Mouse (Mus musculus): ENCODE measurements around the gene Slc2a5.

Slc2a5 gene

DNA sequence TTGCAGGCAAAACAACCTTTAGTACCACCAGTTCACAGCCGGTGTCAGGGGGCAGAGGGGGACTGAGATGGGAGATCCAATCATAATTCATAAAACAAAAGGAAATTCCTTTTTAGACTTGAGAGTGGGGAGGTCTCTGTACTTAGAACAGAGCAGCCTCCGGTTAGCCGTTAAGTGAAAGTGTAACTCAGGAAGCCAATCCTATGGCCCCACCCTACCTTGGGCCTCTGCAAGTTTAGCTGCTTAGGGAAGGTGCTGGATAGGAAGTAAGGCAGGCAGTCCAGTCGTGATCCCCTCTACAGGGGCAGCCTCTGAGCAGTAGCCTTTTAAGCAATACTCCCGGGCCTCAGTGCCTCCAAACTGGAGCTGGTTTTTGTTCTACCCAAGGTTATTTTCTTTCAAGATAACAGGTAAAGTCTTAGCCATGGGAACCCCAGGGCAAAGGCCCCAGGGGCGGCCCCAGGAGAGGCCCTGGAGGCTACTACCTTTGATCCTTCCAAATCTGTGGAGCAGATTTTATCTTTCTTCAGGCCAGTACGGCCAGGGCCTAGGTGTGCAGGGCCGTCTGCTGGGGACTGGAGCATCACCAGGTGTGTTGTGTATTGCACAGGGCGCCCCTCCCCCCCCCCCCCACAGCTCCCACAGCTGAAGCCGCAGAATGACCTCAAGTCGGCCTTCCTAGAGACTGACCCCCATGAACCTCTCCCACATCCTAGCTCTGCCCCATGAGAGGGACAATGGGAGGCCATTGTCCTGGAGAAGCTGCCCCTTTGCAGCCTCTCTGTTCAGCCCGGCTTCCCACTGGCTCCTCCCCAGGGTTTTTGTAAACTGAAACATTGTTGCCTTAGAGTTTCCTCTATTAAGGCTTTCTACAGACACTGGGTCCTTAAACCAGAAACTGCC lies 25.3 kb upstream of the Slc2a5 start:
- Histone ChIP-seq H3K4me1 (replicated peaks; ENCODE audit: low read depth, low read length) (peaks cover 29% of the 10 kb centered on the region), H3K27me3 (ENCODE audit: insufficient read depth, low read length) (peaks cover 40% of the 10 kb centered on the region), H3K4me3 (replicated peaks; ENCODE audit: low read length) (no peak overlapping the region), H3K9me3 (ENCODE audit: low read length) (no peaks in the 10 kb centered on the region), H3K36me3 (ENCODE audit: insufficient read depth, low read length) (no peaks in the 10 kb centered on the region)
- no peak for TF ChIP-seq CTCF (conservative IDR thresholded peaks at IDR 0.05; ENCODE audit: low read length)
- no peak for TF ChIP-seq POU5F1 (IDR thresholded peaks at IDR 0.05; ENCODE audit: borderline replicate concordance, low read length)
- TF ChIP-seq NANOG (IDR thresholded peaks at IDR 0.05; ENCODE audit: borderline replicate concordance, low read length) = no peak

DNA sequence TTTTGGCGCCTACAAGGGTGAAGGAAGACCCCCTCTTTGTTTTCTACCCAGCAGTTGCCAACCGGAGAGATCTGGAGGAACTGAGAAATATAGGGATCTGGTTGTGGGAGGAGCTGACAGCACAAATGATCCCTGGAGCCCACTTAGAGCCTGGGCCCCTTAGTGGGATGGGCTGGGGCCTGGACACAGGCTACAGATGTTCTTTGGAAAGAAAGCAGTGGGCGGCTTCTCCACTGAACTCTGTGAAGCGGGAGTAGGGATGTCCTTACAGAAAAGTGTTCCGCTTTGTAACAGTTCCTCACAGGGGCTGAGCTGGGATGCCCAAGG lies 24.7 kb upstream of the Slc2a5 start:
- H3K27me3 ChIP-seq (ENCODE audit: insufficient read depth, low read length) = peaks cover 34% of the 10 kb centered on the region
- TF ChIP-seq NANOG (IDR thresholded peaks at IDR 0.05; ENCODE audit: borderline replicate concordance, low read length) = no peak
- no peak for TF ChIP-seq CTCF (conservative IDR thresholded peaks at IDR 0.05; ENCODE audit: low read length)
- TF ChIP-seq POU5F1 (IDR thresholded peaks at IDR 0.05; ENCODE audit: borderline replicate concordance, low read length) = no peak
- H3K9me3 ChIP-seq (ENCODE audit: low read length) = no peaks in the 10 kb centered on the region
- peaks cover 29% of the 10 kb centered on the region for H3K4me1 ChIP-seq (replicated peaks; ENCODE audit: low read depth, low read length)
- H3K36me3 ChIP-seq (ENCODE audit: insufficient read depth, low read length) = no peaks in the 10 kb centered on the region
- no peak overlapping the region for H3K4me3 ChIP-seq (replicated peaks; ENCODE audit: low read length)

DNA sequence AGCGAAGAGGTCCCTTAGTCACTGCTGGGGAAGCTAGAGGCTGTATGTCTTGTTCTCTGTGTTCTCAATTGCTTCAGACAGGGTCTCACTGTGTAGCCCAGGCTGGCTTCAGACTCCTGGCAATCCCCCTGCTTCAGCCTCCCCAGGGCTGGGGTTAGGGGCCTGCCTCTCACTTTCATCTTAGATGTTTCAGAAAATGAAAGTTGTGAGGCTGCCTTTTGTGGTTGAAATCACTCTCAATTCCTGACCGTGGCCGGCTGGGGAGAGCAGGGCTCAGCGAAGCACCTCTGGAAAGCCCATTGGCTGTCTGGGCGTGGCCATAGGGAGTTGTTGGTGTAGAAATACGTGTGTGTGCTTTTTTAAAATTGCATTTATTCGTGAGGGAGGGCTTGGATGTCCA lies 22.8 kb upstream of the Slc2a5 start:
- Histone ChIP-seq H3K36me3 (ENCODE audit: insufficient read depth, low read length) (no peaks in the 10 kb centered on the region), H3K27me3 (ENCODE audit: insufficient read depth, low read length) (peaks cover 31% of the 10 kb centered on the region), H3K9me3 (ENCODE audit: low read length) (no peaks in the 10 kb centered on the region), H3K4me3 (replicated peaks; ENCODE audit: low read length) (no peak overlapping the region), H3K4me1 (replicated peaks; ENCODE audit: low read depth, low read length) (peaks cover 32% of the 10 kb centered on the region)
- TF ChIP-seq NANOG (IDR thresholded peaks at IDR 0.05; ENCODE audit: borderline replicate concordance, low read length) (no peak), POU5F1 (IDR thresholded peaks at IDR 0.05; ENCODE audit: borderline replicate concordance, low read length) (no peak), CTCF (conservative IDR thresholded peaks at IDR 0.05; ENCODE audit: low read length) (no peak)

DNA sequence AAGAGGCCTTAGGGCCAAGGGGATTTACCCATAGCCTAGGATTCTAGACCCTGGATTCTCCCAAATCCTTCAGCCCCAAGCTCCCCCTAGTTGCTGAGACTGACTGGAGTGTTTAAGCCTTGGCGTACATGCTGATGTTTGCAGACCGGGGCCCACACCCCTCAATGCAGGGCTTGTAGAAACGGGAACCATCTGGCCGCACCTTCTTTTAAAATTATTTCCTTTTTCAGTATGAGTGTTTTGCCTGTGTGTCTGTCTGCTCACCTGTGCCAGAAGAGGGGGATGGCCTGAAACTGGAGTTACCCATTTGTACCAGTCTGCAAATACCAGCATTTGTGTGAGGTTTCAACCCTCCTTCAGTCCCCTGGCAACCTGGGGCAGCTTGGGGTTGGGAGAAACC lies 21.2 kb upstream of the Slc2a5 start:
- Histone ChIP-seq H3K27me3 (ENCODE audit: insufficient read depth, low read length) (peaks cover 40% of the 10 kb centered on the region), H3K4me3 (replicated peaks; ENCODE audit: low read length) (no peak overlapping the region), H3K9me3 (ENCODE audit: low read length) (no peaks in the 10 kb centered on the region), H3K36me3 (ENCODE audit: insufficient read depth, low read length) (no peaks in the 10 kb centered on the region), H3K4me1 (replicated peaks; ENCODE audit: low read depth, low read length) (peaks cover 45% of the 10 kb centered on the region)
- TF ChIP-seq POU5F1 (IDR thresholded peaks at IDR 0.05; ENCODE audit: borderline replicate concordance, low read length) (no peak), NANOG (IDR thresholded peaks at IDR 0.05; ENCODE audit: borderline replicate concordance, low read length) (no peak), CTCF (conservative IDR thresholded peaks at IDR 0.05; ENCODE audit: low read length) (no peak)

DNA sequence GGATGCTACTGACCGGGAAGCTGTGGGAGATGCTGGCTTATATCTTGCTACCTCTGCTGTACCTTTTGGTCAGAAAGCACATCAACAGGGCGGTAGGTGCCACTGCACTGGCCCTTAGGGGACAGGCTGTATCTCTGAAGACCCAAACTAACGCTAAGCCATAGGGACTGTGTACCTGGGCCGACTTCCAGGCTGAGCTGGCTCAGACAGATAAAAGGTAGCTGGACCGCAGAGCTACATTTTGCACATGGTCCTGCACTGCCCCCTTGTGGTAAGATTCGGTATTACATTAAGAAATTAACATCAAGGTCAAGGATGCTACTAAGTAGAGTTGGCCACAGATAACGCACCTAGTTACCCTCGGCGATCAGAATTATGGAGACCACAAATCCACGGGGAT lies 20.2 kb upstream of the Slc2a5 start:
- H3K4me1 ChIP-seq (replicated peaks; ENCODE audit: low read depth, low read length) = peaks cover 38% of the 10 kb centered on the region
- H3K4me3 ChIP-seq (replicated peaks; ENCODE audit: low read length) = no peak overlapping the region
- no peaks in the 10 kb centered on the region for H3K36me3 ChIP-seq (ENCODE audit: insufficient read depth, low read length)
- H3K9me3 ChIP-seq (ENCODE audit: low read length) = no peaks in the 10 kb centered on the region
- peaks cover 47% of the 10 kb centered on the region for H3K27me3 ChIP-seq (ENCODE audit: insufficient read depth, low read length)
- peak; percentile 44 for TF ChIP-seq CTCF (conservative IDR thresholded peaks at IDR 0.05; ENCODE audit: low read length)
- TF ChIP-seq NANOG (IDR thresholded peaks at IDR 0.05; ENCODE audit: borderline replicate concordance, low read length) = no peak

DNA sequence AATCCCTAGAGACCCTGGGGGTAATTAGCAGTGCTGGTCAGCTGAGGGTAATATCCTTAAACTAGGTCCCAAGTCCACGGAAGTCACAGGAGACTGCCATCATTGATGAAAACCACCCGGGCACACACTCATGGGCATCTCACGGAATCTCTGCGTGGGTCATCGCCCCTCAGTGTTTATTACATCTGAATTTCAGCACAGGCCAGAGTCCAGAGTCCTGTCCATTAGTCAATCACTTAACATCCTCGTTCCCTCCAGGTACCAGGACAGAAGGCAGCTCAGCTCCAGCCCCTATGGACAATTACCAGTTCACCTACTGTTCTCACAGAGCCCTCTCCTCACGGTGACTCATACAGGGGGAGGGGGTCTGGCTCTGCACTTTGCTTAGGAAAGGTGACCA lies 16.3 kb upstream of the Slc2a5 start:
- H3K9me3 ChIP-seq (ENCODE audit: low read length) = no peaks in the 10 kb centered on the region
- H3K27me3 ChIP-seq (ENCODE audit: insufficient read depth, low read length) = peaks cover 47% of the 10 kb centered on the region
- H3K4me3 ChIP-seq (replicated peaks; ENCODE audit: low read length) = no peak overlapping the region
- TF ChIP-seq POU5F1 (IDR thresholded peaks at IDR 0.05; ENCODE audit: borderline replicate concordance, low read length) (no peak), CTCF (conservative IDR thresholded peaks at IDR 0.05; ENCODE audit: low read length) (no peak), NANOG (IDR thresholded peaks at IDR 0.05; ENCODE audit: borderline replicate concordance, low read length) (no peak)
- H3K4me1 ChIP-seq (replicated peaks; ENCODE audit: low read depth, low read length) = peaks cover 21% of the 10 kb centered on the region
- no peaks in the 10 kb centered on the region for H3K36me3 ChIP-seq (ENCODE audit: insufficient read depth, low read length)

DNA sequence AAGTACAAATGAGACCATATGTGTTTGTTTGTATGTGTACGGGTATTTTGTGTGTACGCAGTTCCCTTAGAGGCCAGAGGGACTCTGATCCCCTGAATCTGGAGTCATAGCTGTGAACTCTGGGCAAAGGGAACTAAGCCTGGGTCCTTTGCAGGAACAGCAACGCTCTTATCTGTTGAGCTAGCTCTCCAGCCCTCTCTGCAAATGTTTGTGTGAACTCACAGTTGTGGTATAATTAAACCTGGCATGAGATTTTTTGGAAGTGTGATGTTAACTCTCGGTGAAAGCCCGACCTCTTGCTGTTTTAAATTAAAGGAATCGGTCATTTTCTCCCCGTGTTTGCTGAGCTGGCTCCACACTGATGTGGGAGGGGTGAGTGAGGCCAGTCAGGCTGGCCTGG lies 13.4 kb upstream of the Slc2a5 start:
- no peak for TF ChIP-seq NANOG (IDR thresholded peaks at IDR 0.05; ENCODE audit: borderline replicate concordance, low read length)
- TF ChIP-seq POU5F1 (IDR thresholded peaks at IDR 0.05; ENCODE audit: borderline replicate concordance, low read length) = no peak
- TF ChIP-seq CTCF (conservative IDR thresholded peaks at IDR 0.05; ENCODE audit: low read length) = no peak
- H3K4me1 ChIP-seq (replicated peaks; ENCODE audit: low read depth, low read length) = peaks cover 21% of the 10 kb centered on the region
- H3K9me3 ChIP-seq (ENCODE audit: low read length) = no peaks in the 10 kb centered on the region
- no peaks in the 10 kb centered on the region for H3K36me3 ChIP-seq (ENCODE audit: insufficient read depth, low read length)
- no peak overlapping the region for H3K4me3 ChIP-seq (replicated peaks; ENCODE audit: low read length)
- peaks cover 38% of the 10 kb centered on the region for H3K27me3 ChIP-seq (ENCODE audit: insufficient read depth, low read length)

DNA sequence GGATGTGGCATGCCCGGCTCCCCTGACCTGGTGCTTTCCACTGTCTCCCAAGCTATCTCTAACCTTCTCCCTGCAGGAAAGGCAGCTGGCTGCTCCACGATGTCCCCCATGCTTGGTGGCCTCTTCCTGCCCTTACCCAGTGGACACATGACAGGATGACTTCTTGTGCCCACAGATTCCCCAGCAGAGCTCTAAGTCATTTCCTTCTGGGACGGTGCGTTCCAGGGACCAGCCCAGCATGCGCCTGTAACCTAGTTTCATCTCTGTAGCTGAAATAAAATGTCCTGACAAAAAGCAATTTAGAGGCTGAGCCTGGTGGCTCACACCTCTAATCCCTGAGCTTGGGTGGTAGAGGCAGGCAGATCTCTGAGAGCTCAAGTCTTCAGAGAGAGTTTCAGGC lies 12.4 kb upstream of the Slc2a5 start:
- no peaks in the 10 kb centered on the region for H3K36me3 ChIP-seq (ENCODE audit: insufficient read depth, low read length)
- TF ChIP-seq NANOG (IDR thresholded peaks at IDR 0.05; ENCODE audit: borderline replicate concordance, low read length) = no peak
- TF ChIP-seq POU5F1 (IDR thresholded peaks at IDR 0.05; ENCODE audit: borderline replicate concordance, low read length) = no peak

DNA sequence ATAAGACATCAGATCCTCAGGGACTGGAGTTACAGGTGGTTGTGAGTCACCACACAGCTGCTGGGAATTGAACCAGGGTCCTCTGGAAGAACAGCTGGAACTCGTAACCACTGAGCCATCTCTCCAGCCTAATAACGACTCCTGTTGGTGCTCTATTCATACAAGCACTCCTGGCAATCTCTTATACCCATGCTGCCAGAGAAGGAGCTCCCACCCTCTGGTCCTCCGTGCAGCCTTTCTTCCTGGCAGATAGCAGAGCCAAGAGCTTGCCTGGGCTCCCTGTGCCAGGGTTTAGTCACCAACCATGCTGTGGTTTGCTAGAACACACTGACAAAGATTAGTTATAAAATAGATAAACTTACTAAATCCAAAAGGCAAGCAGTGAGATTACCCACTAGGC lies 9.4 kb upstream of the Slc2a5 start:
- no peak overlapping the region for H3K4me3 ChIP-seq (replicated peaks; ENCODE audit: low read length)
- H3K27me3 ChIP-seq (ENCODE audit: insufficient read depth, low read length) = peaks cover 6% of the 10 kb centered on the region; the same call in 1 of the 2 replicates
- no peaks in the 10 kb centered on the region for H3K36me3 ChIP-seq (ENCODE audit: insufficient read depth, low read length)
- peaks cover 5% of the 10 kb centered on the region for H3K4me1 ChIP-seq (replicated peaks; ENCODE audit: low read depth, low read length)
- no peaks in the 10 kb centered on the region for H3K9me3 ChIP-seq (ENCODE audit: low read length)
- no peak for TF ChIP-seq POU5F1 (IDR thresholded peaks at IDR 0.05; ENCODE audit: borderline replicate concordance, low read length)
- TF ChIP-seq NANOG (IDR thresholded peaks at IDR 0.05; ENCODE audit: borderline replicate concordance, low read length) = no peak
- no peak for TF ChIP-seq CTCF (conservative IDR thresholded peaks at IDR 0.05; ENCODE audit: low read length)

More for the DNA sequence above, 12.4 kb upstream of the Slc2a5 start:
- peaks cover 29% of the 10 kb centered on the region for H3K27me3 ChIP-seq (ENCODE audit: insufficient read depth, low read length)
- peaks cover 15% of the 10 kb centered on the region for H3K4me1 ChIP-seq (replicated peaks; ENCODE audit: low read depth, low read length)
- no peaks in the 10 kb centered on the region for H3K9me3 ChIP-seq (ENCODE audit: low read length)
- H3K4me3 ChIP-seq (replicated peaks; ENCODE audit: low read length) = no peak overlapping the region
